Mouse (Mus musculus): ENCODE data around the gene Ranbp9. TPM values are rescaled to one million over a fixed set of nuclear protein-coding genes. Genes with fewer than 3 reads are reported as not detected.

The Ranbp9 gene
- polyA plus RNA-seq, 1 experiment from 2014 or later = 8.1 TPM

- H3K4me3 ChIP-seq (ENCODE audit: low read length) = no peak overlapping the region
- H3K9ac ChIP-seq (ENCODE audit: low read length) = no peak overlapping the region
- peaks cover 5% of the 10 kb centered on the region; the same call in 1 of the 2 replicates for H3K4me1 ChIP-seq (ENCODE audit: control insufficient read depth, insufficient read depth, low read length)
- H3K27me3 ChIP-seq (ENCODE audit: control insufficient read depth, insufficient read depth, low read length) = no peaks in the 10 kb centered on the region
- no peaks in the 10 kb centered on the region for H3K36me3 ChIP-seq (ENCODE audit: control insufficient read depth, insufficient read depth)
- H3K9me3 ChIP-seq (replicated peaks; ENCODE audit: control insufficient read depth, low read length) = no peaks in the 10 kb centered on the region
- ATAC-seq (replicated peaks; ENCODE audit: extremely low read depth, insufficient read depth, low FRiP score) = no peak
- no peak overlapping the region for H3K4me2 ChIP-seq (ENCODE audit: low read depth, low read length)
- 71% methylated on average over 4 of the region's 4 CpGs for WGBS
- no peak overlapping the region for H3K27ac ChIP-seq (ENCODE audit: low read length)
These were observed 127.7 kb downstream of the Ranbp9 start for GRCm38 (mm10) chr13:43353356-43353755.

Other genes starting within 250 kb of the Ranbp9 start
- 0.92 and 0.93 TPM in 2 replicates for gene Gfod1, start 177.1 kb downstream of the Ranbp9 start, polyA plus RNA-seq (2015; fragmentation: Nextera tagmentation; extraction: Ambion mirVana)
- 32.2 and 34.4 TPM in 2 replicates for gene Sirt5, start 115.8 kb downstream of the Ranbp9 start, polyA plus RNA-seq (2015; fragmentation: Nextera tagmentation; extraction: Ambion mirVana)
- gene Nol7, start 82.9 kb downstream of the Ranbp9 start, polyA plus RNA-seq (2015; fragmentation: Nextera tagmentation; extraction: Ambion mirVana) = 104 and 123 TPM in 2 replicates
- gene Mcur1, start 78.9 kb upstream of the Ranbp9 start, polyA plus RNA-seq (2015; fragmentation: Nextera tagmentation; extraction: Ambion mirVana) = 14.7 and 16.9 TPM in 2 replicates
- 1.7 and 2.3 TPM in 2 replicates for gene Rnf182, start 134.4 kb upstream of the Ranbp9 start, polyA plus RNA-seq (2015; fragmentation: Nextera tagmentation; extraction: Ambion mirVana)

Data from heart, embryonic 16.5 days (tissue).